Mouse (Mus musculus): ENCODE results near the gene Gm3020. TPM values are rescaled to one million over a fixed set of nuclear protein-coding genes. Genes with fewer than 3 reads are reported as not detected.
"Not testable (repeated sequence)": the region's sequence is repeated elsewhere in the genome, so short reads cannot be mapped to it uniquely, and the experiment has no call there.

Gm3020 gene
- polyA plus RNA-seq (2012; rRNA removed) = not detected in 2 replicates

DNA sequence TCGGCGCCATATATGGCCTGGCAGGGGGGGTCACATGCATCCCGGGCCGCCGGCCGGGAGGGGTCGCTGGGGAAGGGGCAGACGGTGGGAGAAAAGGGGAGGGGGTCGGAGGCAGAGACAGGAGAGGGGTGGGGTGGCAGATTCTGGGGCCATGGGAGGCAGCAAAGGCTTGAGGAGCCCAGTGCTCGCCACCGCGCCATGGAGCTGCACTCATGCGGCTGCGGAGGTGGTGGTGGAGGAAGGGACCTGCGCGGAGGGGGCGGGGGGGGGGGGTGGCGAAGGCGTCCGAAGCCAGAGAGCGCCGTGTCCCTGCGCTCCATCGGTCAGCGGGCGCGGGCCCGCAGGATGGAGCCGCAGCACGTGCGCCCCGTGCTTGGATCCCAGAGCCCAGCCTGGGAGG lies at the start of gene Gm3020:
Gene Gm3020 (plus strand): TSS at position 301 of the 400 bp plus-strand sequence.
- not testable (repeated sequence) for H3K4me3 ChIP-seq (replicated peaks; ENCODE audit: extremely low read depth, low read depth, low read length); DNase-seq; H3K4me1 ChIP-seq (ENCODE audit: control insufficient read depth, insufficient read depth, low read length)
- no CpG with 5 or more reads among the region's 32 CpGs for WGBS

DNA sequence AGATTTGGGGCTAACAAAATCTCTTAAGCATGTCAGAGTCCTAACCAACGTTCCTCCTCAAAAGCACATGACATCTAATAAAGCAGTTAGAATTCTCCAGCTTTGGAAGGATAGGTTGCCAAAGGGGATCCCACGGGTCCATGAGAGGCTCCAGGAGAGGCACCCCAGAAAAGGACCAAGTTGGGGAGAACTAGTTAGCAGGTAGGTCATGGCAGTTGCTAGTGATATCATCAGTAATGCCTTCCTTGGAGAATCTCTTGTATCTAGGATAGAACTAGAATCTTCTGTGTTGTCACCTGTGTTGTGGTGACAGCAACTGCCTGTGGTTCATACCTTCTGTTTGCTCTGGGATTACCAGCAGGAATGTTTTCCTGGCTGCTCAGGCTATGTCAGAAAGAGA lies 17.6 kb upstream of the Gm3020 start, which contains the start of gene Gm3012:
Gene Gm3012 (plus strand): TSS at position 301 of the 400 bp plus-strand sequence.
- no CpG with 5 or more reads among the region's 2 CpGs for WGBS
- H3K4me3 ChIP-seq (replicated peaks; ENCODE audit: extremely low read depth, low read depth, low read length); H3K4me1 ChIP-seq (ENCODE audit: control insufficient read depth, insufficient read depth, low read length); DNase-seq: not testable (repeated sequence)

DNA sequence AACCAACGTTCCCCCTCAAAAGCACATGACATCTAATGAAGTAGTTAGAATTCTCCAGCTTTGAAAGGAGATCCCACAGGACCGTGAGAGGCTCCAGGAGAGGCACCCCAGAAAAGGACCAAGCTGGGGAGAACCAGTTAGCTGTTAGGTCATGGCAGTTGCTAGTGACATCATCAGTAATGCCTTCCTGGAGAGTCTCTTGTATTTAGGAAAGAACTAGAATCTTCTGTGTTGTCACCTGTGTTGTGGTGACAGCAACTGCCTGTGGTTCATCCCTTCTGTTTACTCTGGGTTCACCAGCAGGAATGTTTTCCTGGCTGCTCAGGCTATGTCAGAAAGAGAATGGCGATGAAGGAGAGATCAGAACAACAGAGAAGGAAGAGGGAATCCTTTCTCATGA lies 36.7 kb downstream of the Gm3020 start, which contains the start of gene Gm3043:
Gene Gm3043 (plus strand): TSS at position 301 of the 400 bp plus-strand sequence.
- DNase-seq; H3K4me1 ChIP-seq (ENCODE audit: control insufficient read depth, insufficient read depth, low read length); H3K4me3 ChIP-seq (replicated peaks; ENCODE audit: extremely low read depth, low read depth, low read length): not testable (repeated sequence)
- WGBS = no CpG with 5 or more reads among the region's 3 CpGs

Other genes with a start within 250 kb of the Gm3020 start
- gene Gm10409, start 239.4 kb upstream of the Gm3020 start, polyA plus RNA-seq (2012; rRNA removed) = not detected in 2 replicates
- gene Gm3005, start 223.9 kb upstream of the Gm3020 start, polyA plus RNA-seq (2012; rRNA removed) = not detected in 2 replicates
- gene Gm10408, start 202.7 kb upstream of the Gm3020 start, polyA plus RNA-seq (2012; rRNA removed) = not detected in 2 replicates
- not detected in 2 replicates for gene Gm3012, start 17.5 kb upstream of the Gm3020 start, polyA plus RNA-seq (2012; rRNA removed)
- not detected in 2 replicates for gene Gm3043, start 36.8 kb downstream of the Gm3020 start, polyA plus RNA-seq (2012; rRNA removed)
- 0.17 TPM in 1 of 2 replicates, not detected in the other for gene Gm3002, start 158.0 kb downstream of the Gm3020 start, polyA plus RNA-seq (2012; rRNA removed)
- not detected in 2 replicates for gene Gm3033, start 194.2 kb downstream of the Gm3020 start, polyA plus RNA-seq (2012; rRNA removed)
- not detected in 2 replicates for gene Gm2916, start 232.1 kb downstream of the Gm3020 start, polyA plus RNA-seq (2012; rRNA removed)

Data from lung, adult 2 months (tissue).